Mouse (Mus musculus) lung, postnatal 0 days (tissue): ENCODE data around the gene Dennd1a. TPM values are rescaled to one million over a fixed set of nuclear protein-coding genes. Genes with fewer than 3 reads are reported as not detected.

Source experiments
- ATAC-seq: fragments of 200-750 bp; cut with Nextera tagmentation; 2 replicates; pipeline ENCODE4 v1.8.0; 2017; ENCODE audit warnings: moderate library complexity
- DNase-seq: peaks from one replicate; pipeline ENCODE4 v3.0.0-alpha.2; 2016; ENCODE audit warnings: low spot score
- H3K27ac ChIP-seq: fragments of 300-500 bp; sonication (generic); 2 replicates; pipeline ENCODE4 v1.5.1; 2014; ENCODE audit warnings: antibody characterized with exemption, mild to moderate bottlenecking, low read length, mixed read lengths
- H3K27me3 ChIP-seq: fragments of 300-500 bp; sonication (generic); replicated peaks from 2 replicates; pipeline ENCODE4 v1.6.1; 2014; ENCODE audit warnings: low read length, mixed read lengths; ENCODE audit not compliant: insufficient read depth
- H3K36me3 ChIP-seq: fragments of 300-500 bp; sonication (generic); 2 replicates; pipeline ENCODE4 v1.6.1; 2014; ENCODE audit warnings: low read length, mixed read lengths; ENCODE audit not compliant: insufficient read depth
- H3K4me1 ChIP-seq: fragments of 300-500 bp; sonication (generic); 2 replicates; pipeline ENCODE4 v1.6.1; 2014; ENCODE audit warnings: antibody characterized with exemption, low read depth, low read length, mixed read lengths; ENCODE audit not compliant: insufficient read depth
- H3K4me2 ChIP-seq: fragments of 300-500 bp; sonication (generic); replicated peaks from 2 replicates; pipeline ENCODE4 v1.6.1; 2014; ENCODE audit warnings: low read depth, mild to moderate bottlenecking, low read length, moderate library complexity, mixed read lengths
- H3K4me3 ChIP-seq: fragments of 300-500 bp; sonication (generic); 2 replicates; pipeline ENCODE4 v1.5.1; 2014; ENCODE audit warnings: low read depth, low read length
- H3K9ac ChIP-seq: fragments of 300-500 bp; sonication (generic); replicated peaks from 2 replicates; pipeline ENCODE4 v1.6.1; 2014; ENCODE audit warnings: low read depth, mild to moderate bottlenecking
- H3K9me3 ChIP-seq: fragments of 300-500 bp; sonication (generic); 2 replicates; pipeline ENCODE4 v1.6.1; 2016; ENCODE audit warnings: low read length, mixed read lengths
- CTCF ChIP-seq: IDR thresholded peaks from 2 replicates; pipeline ENCODE4 v1.5.1; 2016; ENCODE audit warnings: antibody characterized with exemption, mild to moderate bottlenecking
- EP300 ChIP-seq: IDR thresholded peaks from 2 replicates; pipeline ENCODE4 v1.6.1; 2016; ENCODE audit warnings: antibody characterized with exemption, mild to moderate bottlenecking, control low read depth
- WGBS: fragments of 180-500 bp; shearing (Covaris S2); extraction: QIAGEN DNeasy Blood & Tissue Kit; methylation state at CpG from one replicate; pipeline ENCODE4 v1.1.7; 2014; 5-methylcytosine and 5-hydroxymethylcytosine counted together
- polyA plus RNA-seq: library from polyadenylated mRNA; unstranded; fragments of >200 nt; fragmentation: Nextera tagmentation; extraction: Ambion mirVana; gene quantifications from 2 replicates; pipeline ENCODE4 v1.2.1, GENCODE M21; 2015

The Dennd1a gene
- polyA plus RNA-seq, 1 experiment from 2014 or later, result 4.4 TPM

- 70% methylated on average over 10 of the region's 10 CpGs for WGBS
- TF ChIP-seq EP300 (no peak), CTCF (no peak)
- Histone ChIP-seq H3K27ac (no peak overlapping the region), H3K27me3 (no peaks in the 10 kb centered on the region), H3K4me3 (no peak overlapping the region), H3K36me3 (no peaks in the 10 kb centered on the region), H3K4me1 (no peaks in the 10 kb centered on the region), H3K4me2 (no peak overlapping the region), H3K9ac (no peak overlapping the region), H3K9me3 (no peaks in the 10 kb centered on the region)
- no peak for DNase-seq
- no peak for ATAC-seq
Measured at GRCm38 (mm10) chr2:37832253-37832652, 454.9 kb downstream of the Dennd1a start.

- Histone ChIP-seq H3K27ac (no peak overlapping the region), H3K4me3 (no peak overlapping the region), H3K9ac (no peak overlapping the region), H3K27me3 (no peaks in the 10 kb centered on the region), H3K4me2 (no peak overlapping the region), H3K4me1 (no peaks in the 10 kb centered on the region), H3K9me3 (no peaks in the 10 kb centered on the region), H3K36me3 (no peaks in the 10 kb centered on the region)
- peak; percentile 59 for ATAC-seq
- WGBS, result 44% methylated on average over 9 of the region's 9 CpGs
- no peak for TF ChIP-seq EP300
- TF ChIP-seq CTCF, result no peak
- peak; percentile 57 for DNase-seq
Measured at GRCm38 (mm10) chr2:37829758-37830275, 457.4 kb downstream of the Dennd1a start.

- Histone ChIP-seq H3K4me2 (no peak overlapping the region), H3K4me1 (no peaks in the 10 kb centered on the region), H3K9ac (no peak overlapping the region), H3K36me3 (no peaks in the 10 kb centered on the region), H3K27ac (no peak overlapping the region), H3K9me3 (no peaks in the 10 kb centered on the region), H3K27me3 (no peaks in the 10 kb centered on the region), H3K4me3 (no peak overlapping the region)
- DNase-seq (no peak), ATAC-seq (no peak)
- TF ChIP-seq EP300 (no peak), CTCF (no peak)
- WGBS, result 73% methylated on average over 2 of the region's 2 CpGs
Measured at GRCm38 (mm10) chr2:37823826-37824225, 463.4 kb downstream of the Dennd1a start.

- H3K4me3 ChIP-seq, result no peak overlapping the region
- ATAC-seq, result no peak
- no peak for DNase-seq
- H3K9me3 ChIP-seq, result no peaks in the 10 kb centered on the region
- H3K27me3 ChIP-seq, result no peaks in the 10 kb centered on the region
- whole genome bisulfite sequencing, result 74% methylated on average over 5 of the region's 5 CpGs
- H3K9ac ChIP-seq, result no peak overlapping the region
- H3K4me2 ChIP-seq, result no peak overlapping the region
- no peaks in the 10 kb centered on the region for H3K36me3 ChIP-seq
- TF ChIP-seq EP300 (no peak), CTCF (no peak)
- no peaks in the 10 kb centered on the region for H3K4me1 ChIP-seq
- no peak overlapping the region for H3K27ac ChIP-seq
Measured at GRCm38 (mm10) chr2:37822122-37822521, 465.1 kb downstream of the Dennd1a start.

GRCm38 (mm10) chr2:37819526-37820152, 467.6 kb downstream of the Dennd1a start:
- WGBS, result 54% methylated on average over 4 of the region's 4 CpGs
- ATAC-seq (no peak), DNase-seq (no peak)

GRCm38 (mm10) chr2:37818761-37819525, 468.2 kb downstream of the Dennd1a start:
- Histone ChIP-seq H3K4me2 (no peak overlapping the region), H3K27ac (no peak overlapping the region), H3K9me3 (no peaks in the 10 kb centered on the region), H3K4me3 (no peak overlapping the region), H3K9ac (no peak overlapping the region), H3K4me1 (no peaks in the 10 kb centered on the region), H3K27me3 (no peaks in the 10 kb centered on the region), H3K36me3 (no peaks in the 10 kb centered on the region)
- 27% methylated on average over 5 of the region's 5 CpGs for WGBS
- no peak for TF ChIP-seq EP300
- ATAC-seq, result no peak
- no peak for DNase-seq

More at GRCm38 (mm10) chr2:37819526-37820152, 467.6 kb downstream of the Dennd1a start:
- no peak overlapping the region for H3K4me2 ChIP-seq
- H3K9ac ChIP-seq, result no peak overlapping the region
- H3K4me1 ChIP-seq, result no peaks in the 10 kb centered on the region
- H3K4me3 ChIP-seq, result no peak overlapping the region
- H3K27me3 ChIP-seq, result no peaks in the 10 kb centered on the region
- TF ChIP-seq CTCF (no peak), EP300 (no peak)
- H3K36me3 ChIP-seq, result no peaks in the 10 kb centered on the region
- H3K9me3 ChIP-seq, result no peaks in the 10 kb centered on the region
- no peak overlapping the region for H3K27ac ChIP-seq
